Mouse (Mus musculus): ENCODE results near the gene BC035947. TPM values are rescaled to one million over a fixed set of nuclear protein-coding genes. Genes with fewer than 3 reads are reported as not detected.
"Not testable (repeated sequence)": the region's sequence is repeated elsewhere in the genome, so short reads cannot be mapped to it uniquely, and the experiment has no call there.

The BC035947 gene
- polyA plus RNA-seq, 1 experiment from 2014 or later, result 2.5 TPM

- H3K4me1 ChIP-seq (replicated peaks; ENCODE audit: insufficient read depth, low read length), result no peaks in the 10 kb centered on the region
- H3K4me2 ChIP-seq (ENCODE audit: low read length), result no peak overlapping the region
- no peak overlapping the region for H3K27ac ChIP-seq
- TF ChIP-seq CTCF (IDR thresholded peaks at IDR 0.05; ENCODE audit: low read depth), result no peak
- H3K4me3 ChIP-seq (replicated peaks; ENCODE audit: low read depth, low read length), result no peak overlapping the region
- H3K27me3 ChIP-seq (ENCODE audit: insufficient read depth, low read length), result no peaks in the 10 kb centered on the region
- H3K36me3 ChIP-seq (ENCODE audit: insufficient read depth, low read length), result no peaks in the 10 kb centered on the region
- DNase-seq (ENCODE audit: low spot score) (no peak), ATAC-seq (replicated peaks; ENCODE audit: low FRiP score, low read depth) (no peak)
- WGBS, result 47% methylated on average over 1 of the region's 1 CpGs
- no peaks in the 10 kb centered on the region for H3K9me3 ChIP-seq (replicated peaks; ENCODE audit: low read length)
- no peak overlapping the region for H3K9ac ChIP-seq (ENCODE audit: low read depth, low read length)
These were observed 4.8 kb downstream of the BC035947 start for GRCm38 (mm10) chr1:78507137-78507536.

- H3K4me3 ChIP-seq (replicated peaks; ENCODE audit: low read depth, low read length), result no peak overlapping the region
- DNase-seq (ENCODE audit: low spot score) (no peak), ATAC-seq (replicated peaks; ENCODE audit: low FRiP score, low read depth) (peak; percentile 91)
- no peaks in the 10 kb centered on the region for H3K4me1 ChIP-seq (replicated peaks; ENCODE audit: insufficient read depth, low read length)
- no peaks in the 10 kb centered on the region for H3K9me3 ChIP-seq (replicated peaks; ENCODE audit: low read length)
- H3K27me3 ChIP-seq (ENCODE audit: insufficient read depth, low read length), result no peaks in the 10 kb centered on the region
- H3K4me2 ChIP-seq (ENCODE audit: low read length), result no peak overlapping the region
- TF ChIP-seq CTCF (IDR thresholded peaks at IDR 0.05; ENCODE audit: low read depth), result no peak
- H3K36me3 ChIP-seq (ENCODE audit: insufficient read depth, low read length), result no peaks in the 10 kb centered on the region
- 83% methylated on average over 6 of the region's 6 CpGs for WGBS
- no peak overlapping the region for H3K9ac ChIP-seq (ENCODE audit: low read depth, low read length)
- H3K27ac ChIP-seq, result no peak overlapping the region
These were observed 9.4 kb downstream of the BC035947 start for GRCm38 (mm10) chr1:78502527-78502926.

GRCm38 (mm10) chr1:78501856-78502255 is 10.1 kb downstream of the BC035947 start:
- H3K27ac ChIP-seq; H3K9me3 ChIP-seq (replicated peaks; ENCODE audit: low read length); H3K27me3 ChIP-seq (ENCODE audit: insufficient read depth, low read length); H3K9ac ChIP-seq (ENCODE audit: low read depth, low read length); H3K36me3 ChIP-seq (ENCODE audit: insufficient read depth, low read length); H3K4me3 ChIP-seq (replicated peaks; ENCODE audit: low read depth, low read length); DNase-seq (ENCODE audit: low spot score); H3K4me2 ChIP-seq (ENCODE audit: low read length); H3K4me1 ChIP-seq (replicated peaks; ENCODE audit: insufficient read depth, low read length); ATAC-seq (replicated peaks; ENCODE audit: low FRiP score, low read depth): not testable (repeated sequence)
- 87% methylated on average over 12 of the region's 12 CpGs for WGBS

- ATAC-seq (replicated peaks; ENCODE audit: low FRiP score, low read depth) (no peak), DNase-seq (ENCODE audit: low spot score) (no peak)
- TF ChIP-seq CTCF (IDR thresholded peaks at IDR 0.05; ENCODE audit: low read depth), result no peak
- no peak overlapping the region for H3K9ac ChIP-seq (ENCODE audit: low read depth, low read length)
- no peaks in the 10 kb centered on the region for H3K9me3 ChIP-seq (replicated peaks; ENCODE audit: low read length)
- no peak overlapping the region for H3K27ac ChIP-seq
- 91% methylated on average over 16 of the region's 16 CpGs for WGBS
- no peaks in the 10 kb centered on the region for H3K4me1 ChIP-seq (replicated peaks; ENCODE audit: insufficient read depth, low read length)
- H3K36me3 ChIP-seq (ENCODE audit: insufficient read depth, low read length), result no peaks in the 10 kb centered on the region
- H3K4me3 ChIP-seq (replicated peaks; ENCODE audit: low read depth, low read length), result no peak overlapping the region
- H3K27me3 ChIP-seq (ENCODE audit: insufficient read depth, low read length), result no peaks in the 10 kb centered on the region
- H3K4me2 ChIP-seq (ENCODE audit: low read length), result no peak overlapping the region
These were observed 10.9 kb downstream of the BC035947 start for GRCm38 (mm10) chr1:78501036-78501435.

DNA sequence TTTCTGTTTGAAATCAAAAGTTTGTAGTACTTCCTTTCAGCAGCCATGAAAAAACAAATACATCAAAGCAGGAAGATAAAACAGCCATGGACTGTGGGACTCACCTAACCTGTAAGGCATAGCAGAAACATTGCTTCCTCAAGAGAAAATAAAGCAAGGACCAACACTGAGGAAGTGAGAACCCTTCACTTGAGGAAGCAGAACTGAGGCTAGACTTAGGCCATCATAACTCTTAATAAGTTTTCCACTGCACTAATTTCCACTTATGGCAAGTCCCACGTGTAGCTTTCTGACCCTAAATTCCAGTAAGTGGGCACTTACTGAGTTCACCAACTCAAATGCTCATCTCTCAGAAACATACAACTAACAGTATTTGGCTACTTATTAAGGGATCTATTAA is 21.8 kb downstream of the BC035947 start:
- ATAC-seq (replicated peaks; ENCODE audit: low FRiP score, low read depth) (no peak), DNase-seq (ENCODE audit: low spot score) (no peak)
- no peak for TF ChIP-seq CTCF (IDR thresholded peaks at IDR 0.05; ENCODE audit: low read depth)
- Histone ChIP-seq H3K9me3 (replicated peaks; ENCODE audit: low read length) (no peaks in the 10 kb centered on the region), H3K27me3 (ENCODE audit: insufficient read depth, low read length) (no peaks in the 10 kb centered on the region), H3K9ac (ENCODE audit: low read depth, low read length) (no peak overlapping the region), H3K4me1 (replicated peaks; ENCODE audit: insufficient read depth, low read length) (no peaks in the 10 kb centered on the region), H3K36me3 (ENCODE audit: insufficient read depth, low read length) (no peaks in the 10 kb centered on the region), H3K4me2 (ENCODE audit: low read length) (no peak overlapping the region), H3K4me3 (replicated peaks; ENCODE audit: low read depth, low read length) (no peak overlapping the region), H3K27ac (no peak overlapping the region)
- WGBS, result 61% methylated on average over 1 of the region's 1 CpGs

DNA sequence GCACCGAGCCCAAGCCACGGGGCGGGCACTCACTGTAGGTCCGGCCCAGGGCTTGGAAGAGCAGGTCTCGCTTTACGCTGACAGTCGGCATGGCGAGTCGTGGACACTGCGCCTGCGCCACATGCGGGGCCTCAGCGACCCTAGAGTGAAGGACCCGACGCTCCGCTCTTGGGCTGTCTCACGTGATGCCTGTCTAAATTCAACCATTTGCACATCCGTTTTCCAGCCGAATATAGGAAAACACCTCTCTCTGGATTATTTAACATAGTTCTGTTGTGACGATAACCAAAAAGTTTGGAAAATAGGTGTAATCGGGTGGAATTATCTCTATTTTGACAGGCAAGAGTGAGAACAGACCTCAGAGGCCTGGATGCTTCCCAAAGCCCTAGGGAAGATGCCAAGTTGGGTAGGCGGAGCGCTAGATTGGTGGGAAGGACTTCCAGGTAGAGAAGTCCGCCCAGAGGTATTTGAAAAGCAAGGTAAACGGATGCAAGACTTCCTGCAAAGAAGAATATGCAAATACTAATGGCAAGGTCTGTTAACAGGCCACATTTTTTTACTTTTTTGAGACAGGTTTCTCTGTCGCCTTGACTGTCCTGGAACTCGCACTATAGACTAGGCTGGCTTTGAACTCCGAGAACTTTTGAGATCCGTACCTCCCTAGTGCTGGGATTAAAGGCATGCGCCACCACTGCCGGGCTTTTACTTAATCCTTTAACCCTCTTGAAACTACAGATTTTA is 23.0 kb downstream of the BC035947 start, which contains the start of gene Farsb:
Farsb (minus strand) TSS at position 146 of the 741 bp plus-strand sequence.
- Histone ChIP-seq H3K4me1 (replicated peaks; ENCODE audit: insufficient read depth, low read length) (no peaks in the 10 kb centered on the region), H3K4me2 (ENCODE audit: low read length) (peak within 1 kb of the TSS; percentile 73), H3K4me3 (replicated peaks; ENCODE audit: low read depth, low read length) (peak within 1 kb of the TSS; percentile 82), H3K27ac (peak within 1 kb of the TSS; percentile 83), H3K9ac (ENCODE audit: low read depth, low read length) (peak within 1 kb of the TSS; percentile 79), H3K27me3 (ENCODE audit: insufficient read depth, low read length) (no peaks in the 10 kb centered on the region), H3K9me3 (replicated peaks; ENCODE audit: low read length) (no peaks in the 10 kb centered on the region), H3K36me3 (ENCODE audit: insufficient read depth, low read length) (no peaks in the 10 kb centered on the region)
- peak; percentile 99 for ATAC-seq (replicated peaks; ENCODE audit: low FRiP score, low read depth)
- under 1% methylated on average over 31 of the region's 31 CpGs for WGBS
- TF ChIP-seq CTCF (IDR thresholded peaks at IDR 0.05; ENCODE audit: low read depth), result no peak
- peak; percentile 96 for DNase-seq (ENCODE audit: low spot score)

DNA sequence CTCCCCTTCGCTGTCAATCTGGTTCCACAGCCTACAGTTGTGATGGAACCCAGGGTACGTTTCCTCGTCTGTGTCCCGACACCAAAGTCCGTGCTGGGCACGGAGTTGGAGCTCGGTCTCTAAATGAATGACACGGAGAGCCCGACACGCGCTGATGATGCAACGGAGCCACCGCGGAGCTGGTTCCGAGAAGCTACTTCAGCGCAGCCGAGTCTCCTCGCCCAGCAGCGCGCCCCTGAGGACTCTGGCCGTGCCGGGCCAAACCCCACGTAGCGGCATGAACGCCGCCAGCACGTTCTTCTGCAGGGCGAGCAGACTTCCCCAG is 23.6 kb downstream of the BC035947 start:
- Histone ChIP-seq H3K4me3 (replicated peaks; ENCODE audit: low read depth, low read length) (peak overlapping the region; percentile 82), H3K4me1 (replicated peaks; ENCODE audit: insufficient read depth, low read length) (no peaks in the 10 kb centered on the region), H3K4me2 (ENCODE audit: low read length) (peak overlapping the region; percentile 73), H3K36me3 (ENCODE audit: insufficient read depth, low read length) (no peaks in the 10 kb centered on the region), H3K9ac (ENCODE audit: low read depth, low read length) (peak overlapping the region; percentile 79), H3K27me3 (ENCODE audit: insufficient read depth, low read length) (no peaks in the 10 kb centered on the region), H3K9me3 (replicated peaks; ENCODE audit: low read length) (no peaks in the 10 kb centered on the region), H3K27ac (peak overlapping the region; percentile 83)
- DNase-seq (ENCODE audit: low spot score) (no peak), ATAC-seq (replicated peaks; ENCODE audit: low FRiP score, low read depth) (no peak; the same call in 1 of the 2 replicates)
- WGBS, result under 1% methylated on average over 27 of the region's 28 CpGs
- no peak for TF ChIP-seq CTCF (IDR thresholded peaks at IDR 0.05; ENCODE audit: low read depth)

Measured in kidney, postnatal 0 days (tissue).